Mouse (Mus musculus): ENCODE results near the gene Trhde. TPM values are rescaled to one million over a fixed set of nuclear protein-coding genes. Genes with fewer than 3 reads are reported as not detected.

Trhde gene
- polyA plus RNA-seq, 1 experiment from 2014 or later, result 0.11 TPM

DNA sequence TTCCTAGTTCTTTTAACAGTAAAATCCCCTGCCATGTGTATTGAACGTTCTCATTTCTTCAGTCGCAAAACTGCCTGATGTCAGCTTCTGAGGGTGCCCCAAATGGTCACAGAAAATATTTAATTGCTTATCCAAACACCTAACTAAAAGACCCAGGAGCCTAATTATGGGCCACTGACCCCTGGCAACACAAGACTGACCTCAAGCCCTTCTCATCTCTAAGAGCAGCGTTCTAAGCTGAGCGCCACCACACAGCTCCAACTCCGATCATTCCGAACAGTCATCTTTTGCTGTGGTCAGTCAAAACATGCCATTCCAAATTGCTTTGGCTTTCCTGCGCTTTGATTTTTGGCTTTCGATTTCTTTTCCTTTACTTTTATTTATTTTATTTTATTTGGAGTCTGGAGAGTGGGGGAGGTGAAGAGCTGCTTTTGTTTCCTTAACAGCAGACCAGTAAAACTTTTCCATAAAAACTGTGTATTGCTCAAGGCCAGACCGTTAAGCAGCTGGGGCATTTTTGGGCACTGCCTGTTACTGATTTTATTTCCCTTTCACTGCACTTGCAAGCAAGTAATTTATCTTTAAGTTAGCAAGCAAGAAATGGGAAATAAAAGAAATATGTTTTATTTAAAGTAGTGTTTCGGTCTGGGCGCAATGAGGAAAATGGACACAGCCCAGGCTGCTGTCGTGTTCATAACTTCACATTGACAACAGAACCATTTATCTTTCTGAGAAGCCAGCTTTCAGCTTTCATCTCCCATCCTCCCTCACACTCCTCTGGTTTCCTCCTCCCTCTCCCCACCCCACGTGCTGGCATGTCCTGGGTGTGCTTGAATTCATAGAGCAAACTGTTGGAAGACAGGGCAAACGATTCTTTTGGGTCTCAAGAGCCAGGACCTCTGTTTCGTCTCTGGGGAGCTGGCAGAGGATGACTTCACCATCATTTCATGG lies 59.1 kb downstream of the Trhde start:
- Histone ChIP-seq H3K36me3 (ENCODE audit: control insufficient read depth, insufficient read depth, low read length) (no peaks in the 10 kb centered on the region), H3K9me3 (ENCODE audit: control insufficient read depth, low read length) (no peaks in the 10 kb centered on the region), H3K4me2 (ENCODE audit: low read depth, low read length) (peak overlapping the region; percentile 4; the same call in 1 of the 2 replicates), H3K9ac (ENCODE audit: low read length) (no peak overlapping the region), H3K4me1 (replicated peaks; ENCODE audit: control insufficient read depth, insufficient read depth, low read length) (0 out of 2 replicates have a peak, but pooled peaks cover 5% of the 10 kb centered on the region), H3K4me3 (ENCODE audit: low read length) (no peak overlapping the region), H3K27me3 (ENCODE audit: control insufficient read depth, insufficient read depth, low read depth, low read length) (no peaks in the 10 kb centered on the region), H3K27ac (ENCODE audit: low read length) (no peak overlapping the region)
- 41% methylated on average over 15 of the region's 15 CpGs for WGBS
- peak; percentile 26; the same call in 1 of the 2 replicates for ATAC-seq (ENCODE audit: low read depth)

DNA sequence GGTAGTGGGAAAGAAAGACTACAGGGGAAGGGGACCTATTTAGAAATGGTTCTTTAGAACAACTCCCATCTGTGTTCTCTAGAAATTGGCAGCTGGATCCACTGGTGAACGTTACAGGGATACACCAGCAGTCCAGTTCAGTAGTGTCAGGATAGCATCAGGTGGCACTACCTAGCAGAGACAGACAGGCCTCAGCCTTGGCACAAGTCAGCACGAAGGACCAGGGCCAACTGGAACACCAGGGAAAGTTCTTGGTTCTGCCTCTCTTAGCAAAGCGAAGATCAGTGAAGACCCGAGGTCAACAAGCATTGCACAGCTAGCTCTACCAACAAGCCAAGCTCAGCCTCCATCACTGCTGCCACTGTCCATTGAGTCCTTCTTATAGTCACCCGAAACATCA lies 62.2 kb downstream of the Trhde start:
- Histone ChIP-seq H3K36me3 (ENCODE audit: control insufficient read depth, insufficient read depth, low read length) (no peaks in the 10 kb centered on the region), H3K4me3 (ENCODE audit: low read length) (no peak overlapping the region), H3K9me3 (ENCODE audit: control insufficient read depth, low read length) (no peaks in the 10 kb centered on the region), H3K27ac (ENCODE audit: low read length) (no peak overlapping the region), H3K27me3 (ENCODE audit: control insufficient read depth, insufficient read depth, low read depth, low read length) (no peaks in the 10 kb centered on the region), H3K4me1 (replicated peaks; ENCODE audit: control insufficient read depth, insufficient read depth, low read length) (0 out of 2 replicates have a peak, but pooled peaks cover 5% of the 10 kb centered on the region), H3K9ac (ENCODE audit: low read length) (no peak overlapping the region), H3K4me2 (ENCODE audit: low read depth, low read length) (no peak overlapping the region)
- ATAC-seq (ENCODE audit: low read depth), result no peak
- 86% methylated on average over 5 of the region's 5 CpGs for WGBS

DNA sequence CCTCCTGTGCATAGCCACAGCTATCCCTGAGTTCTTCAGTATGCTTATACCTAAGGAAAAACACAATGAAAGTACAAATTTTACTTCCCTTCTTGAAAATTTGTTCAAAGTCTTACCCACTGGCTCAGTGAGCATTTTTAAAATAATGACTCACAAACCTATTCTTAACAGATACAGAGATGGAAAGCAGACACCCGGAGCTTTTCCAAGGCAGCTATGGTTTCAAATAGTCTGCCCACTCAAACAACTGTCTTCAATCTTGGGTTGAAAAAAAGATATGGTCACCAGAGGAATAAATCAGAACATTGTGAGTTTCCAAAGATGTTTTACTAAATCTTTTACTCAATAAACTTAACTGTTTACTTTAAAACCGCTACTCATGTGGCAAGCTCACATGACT lies 64.5 kb downstream of the Trhde start:
- Histone ChIP-seq H3K36me3 (ENCODE audit: control insufficient read depth, insufficient read depth, low read length) (no peaks in the 10 kb centered on the region), H3K4me1 (replicated peaks; ENCODE audit: control insufficient read depth, insufficient read depth, low read length) (no peaks in the 10 kb centered on the region), H3K9ac (ENCODE audit: low read length) (no peak overlapping the region), H3K27me3 (ENCODE audit: control insufficient read depth, insufficient read depth, low read depth, low read length) (no peaks in the 10 kb centered on the region), H3K4me2 (ENCODE audit: low read depth, low read length) (no peak overlapping the region), H3K4me3 (ENCODE audit: low read length) (no peak overlapping the region), H3K9me3 (ENCODE audit: control insufficient read depth, low read length) (no peaks in the 10 kb centered on the region), H3K27ac (ENCODE audit: low read length) (no peak overlapping the region)
- 79% methylated on average over 2 of the region's 2 CpGs for WGBS
- no peak for ATAC-seq (ENCODE audit: low read depth)

DNA sequence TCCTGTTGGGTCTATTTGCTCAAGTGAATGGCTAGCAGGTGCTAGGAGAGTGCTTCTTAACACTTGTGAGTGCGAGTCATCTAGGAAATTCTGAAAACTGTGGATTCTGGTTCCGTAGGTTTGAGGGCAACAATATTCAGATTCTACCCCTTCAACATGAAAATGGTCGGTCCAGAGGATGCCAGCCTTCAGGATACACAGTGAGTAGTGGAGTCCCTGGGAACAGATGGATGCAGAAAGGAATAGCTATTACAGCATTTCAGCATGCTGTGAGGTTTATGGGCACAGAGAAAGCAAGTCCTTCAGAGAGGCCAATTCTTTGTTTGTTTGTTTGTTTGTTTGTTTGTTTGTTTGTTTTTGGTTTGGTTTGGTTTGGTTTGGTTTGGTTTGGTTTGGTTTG lies 65.7 kb downstream of the Trhde start:
- no peaks in the 10 kb centered on the region for H3K27me3 ChIP-seq (ENCODE audit: control insufficient read depth, insufficient read depth, low read depth, low read length)
- H3K4me3 ChIP-seq (ENCODE audit: low read length), result no peak overlapping the region
- no peak overlapping the region for H3K9ac ChIP-seq (ENCODE audit: low read length)
- WGBS, result 62% methylated on average over 3 of the region's 3 CpGs
- no peak overlapping the region for H3K27ac ChIP-seq (ENCODE audit: low read length)
- no peaks in the 10 kb centered on the region for H3K4me1 ChIP-seq (replicated peaks; ENCODE audit: control insufficient read depth, insufficient read depth, low read length)
- no peaks in the 10 kb centered on the region for H3K36me3 ChIP-seq (ENCODE audit: control insufficient read depth, insufficient read depth, low read length)
- H3K4me2 ChIP-seq (ENCODE audit: low read depth, low read length), result no peak overlapping the region
- no peaks in the 10 kb centered on the region for H3K9me3 ChIP-seq (ENCODE audit: control insufficient read depth, low read length)
- ATAC-seq (ENCODE audit: low read depth), result no peak

DNA sequence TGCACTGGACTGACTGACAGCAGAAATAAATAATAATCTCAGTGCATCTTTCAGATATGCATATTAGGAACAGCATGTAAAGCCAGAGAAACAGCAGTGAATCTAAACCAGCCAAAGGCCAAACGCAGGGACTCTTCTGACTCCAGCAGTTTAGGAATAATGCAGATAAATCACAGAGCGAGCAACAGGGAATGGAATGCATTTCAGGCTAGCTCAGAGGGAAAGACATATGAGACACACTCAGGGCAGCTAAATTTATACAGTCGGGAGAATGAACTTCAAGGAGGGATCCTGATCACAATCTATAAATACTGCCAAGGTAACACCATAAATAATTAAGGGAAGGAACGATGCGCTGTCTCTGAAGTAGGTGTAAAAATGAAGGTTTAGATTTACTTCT lies 66.4 kb downstream of the Trhde start:
- Histone ChIP-seq H3K4me2 (ENCODE audit: low read depth, low read length) (no peak overlapping the region), H3K4me3 (ENCODE audit: low read length) (no peak overlapping the region), H3K36me3 (ENCODE audit: control insufficient read depth, insufficient read depth, low read length) (no peaks in the 10 kb centered on the region), H3K9me3 (ENCODE audit: control insufficient read depth, low read length) (no peaks in the 10 kb centered on the region), H3K27ac (ENCODE audit: low read length) (no peak overlapping the region), H3K9ac (ENCODE audit: low read length) (no peak overlapping the region), H3K27me3 (ENCODE audit: control insufficient read depth, insufficient read depth, low read depth, low read length) (no peaks in the 10 kb centered on the region), H3K4me1 (replicated peaks; ENCODE audit: control insufficient read depth, insufficient read depth, low read length) (no peaks in the 10 kb centered on the region)
- no peak for ATAC-seq (ENCODE audit: low read depth)
- 30% methylated on average over 5 of the region's 5 CpGs for WGBS

DNA sequence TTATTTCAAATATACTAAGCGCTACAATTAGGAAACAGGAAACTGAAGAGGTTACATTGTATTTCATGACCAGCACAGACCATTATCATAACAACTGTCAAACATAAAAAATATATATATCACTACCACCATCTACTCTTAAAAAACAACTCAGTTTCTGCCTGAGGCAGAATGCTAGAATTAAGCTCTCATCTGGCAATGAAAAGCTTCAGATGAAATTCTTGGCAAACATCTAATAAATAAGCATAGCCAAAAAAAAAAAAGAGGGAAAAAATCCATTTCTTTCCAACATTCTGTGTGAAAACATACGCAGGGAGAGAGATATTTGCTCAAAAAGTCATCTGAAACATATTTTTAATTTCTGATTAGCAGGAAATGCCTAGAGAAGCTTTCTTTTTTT lies 67.0 kb downstream of the Trhde start:
- no peaks in the 10 kb centered on the region for H3K27me3 ChIP-seq (ENCODE audit: control insufficient read depth, insufficient read depth, low read depth, low read length)
- H3K4me3 ChIP-seq (ENCODE audit: low read length), result no peak overlapping the region
- no peaks in the 10 kb centered on the region for H3K36me3 ChIP-seq (ENCODE audit: control insufficient read depth, insufficient read depth, low read length)
- H3K9ac ChIP-seq (ENCODE audit: low read length), result no peak overlapping the region
- H3K9me3 ChIP-seq (ENCODE audit: control insufficient read depth, low read length), result no peaks in the 10 kb centered on the region
- WGBS, result 55% methylated on average over 2 of the region's 2 CpGs
- no peaks in the 10 kb centered on the region for H3K4me1 ChIP-seq (replicated peaks; ENCODE audit: control insufficient read depth, insufficient read depth, low read length)
- no peak for ATAC-seq (ENCODE audit: low read depth)
- H3K4me2 ChIP-seq (ENCODE audit: low read depth, low read length), result no peak overlapping the region
- H3K27ac ChIP-seq (ENCODE audit: low read length), result no peak overlapping the region

DNA sequence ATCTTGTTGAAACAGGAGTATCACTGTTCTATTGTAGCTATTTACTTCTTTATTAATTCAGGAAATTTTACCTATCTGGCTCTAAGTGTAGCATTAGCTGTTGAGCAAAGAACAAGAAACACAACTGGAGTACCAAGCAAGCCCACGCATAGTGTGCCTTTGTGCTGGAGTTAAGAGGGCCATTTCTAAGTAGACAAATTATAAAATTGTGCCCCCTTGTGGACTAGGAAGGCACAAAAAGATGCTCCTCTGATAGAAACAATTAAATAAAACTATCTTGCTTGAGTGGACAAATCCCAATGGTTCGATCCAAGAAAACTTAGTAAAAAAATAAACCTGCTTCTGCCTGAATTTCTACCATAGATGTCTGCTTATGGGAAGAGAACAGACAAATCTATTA lies 76.5 kb downstream of the Trhde start:
- WGBS, result 72% methylated on average over 2 of the region's 2 CpGs
- Histone ChIP-seq H3K9me3 (ENCODE audit: control insufficient read depth, low read length) (no peaks in the 10 kb centered on the region), H3K36me3 (ENCODE audit: control insufficient read depth, insufficient read depth, low read length) (no peaks in the 10 kb centered on the region), H3K4me3 (ENCODE audit: low read length) (no peak overlapping the region), H3K4me1 (replicated peaks; ENCODE audit: control insufficient read depth, insufficient read depth, low read length) (no peaks in the 10 kb centered on the region), H3K9ac (ENCODE audit: low read length) (no peak overlapping the region), H3K27ac (ENCODE audit: low read length) (no peak overlapping the region), H3K4me2 (ENCODE audit: low read depth, low read length) (no peak overlapping the region), H3K27me3 (ENCODE audit: control insufficient read depth, insufficient read depth, low read depth, low read length) (no peaks in the 10 kb centered on the region)
- no peak for ATAC-seq (ENCODE audit: low read depth)

DNA sequence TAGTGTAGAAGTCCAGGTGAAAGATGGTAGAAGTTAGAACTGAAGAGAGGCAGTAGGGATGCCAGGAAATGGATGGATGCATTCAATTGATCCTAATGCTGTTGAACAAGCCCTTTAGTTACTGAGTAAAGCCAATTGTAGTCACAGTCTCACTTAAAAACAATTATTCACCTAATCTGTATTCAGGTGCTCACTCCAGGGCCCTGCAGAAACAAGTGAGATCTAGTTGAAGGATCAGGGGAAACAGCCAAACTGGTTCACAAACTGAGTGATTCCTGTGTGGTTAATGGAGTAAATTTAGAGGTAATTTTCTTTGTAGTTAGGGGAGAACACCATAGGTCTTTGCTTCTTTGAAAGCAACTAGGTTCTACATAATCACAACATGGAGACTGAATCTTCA lies 100.3 kb downstream of the Trhde start:
- Histone ChIP-seq H3K36me3 (ENCODE audit: control insufficient read depth, insufficient read depth, low read length) (no peaks in the 10 kb centered on the region), H3K4me3 (ENCODE audit: low read length) (no peak overlapping the region), H3K27me3 (ENCODE audit: control insufficient read depth, insufficient read depth, low read depth, low read length) (no peaks in the 10 kb centered on the region), H3K27ac (ENCODE audit: low read length) (no peak overlapping the region), H3K4me1 (replicated peaks; ENCODE audit: control insufficient read depth, insufficient read depth, low read length) (no peaks in the 10 kb centered on the region), H3K4me2 (ENCODE audit: low read depth, low read length) (no peak overlapping the region), H3K9me3 (ENCODE audit: control insufficient read depth, low read length) (no peaks in the 10 kb centered on the region), H3K9ac (ENCODE audit: low read length) (no peak overlapping the region)
- no peak for ATAC-seq (ENCODE audit: low read depth)

DNA sequence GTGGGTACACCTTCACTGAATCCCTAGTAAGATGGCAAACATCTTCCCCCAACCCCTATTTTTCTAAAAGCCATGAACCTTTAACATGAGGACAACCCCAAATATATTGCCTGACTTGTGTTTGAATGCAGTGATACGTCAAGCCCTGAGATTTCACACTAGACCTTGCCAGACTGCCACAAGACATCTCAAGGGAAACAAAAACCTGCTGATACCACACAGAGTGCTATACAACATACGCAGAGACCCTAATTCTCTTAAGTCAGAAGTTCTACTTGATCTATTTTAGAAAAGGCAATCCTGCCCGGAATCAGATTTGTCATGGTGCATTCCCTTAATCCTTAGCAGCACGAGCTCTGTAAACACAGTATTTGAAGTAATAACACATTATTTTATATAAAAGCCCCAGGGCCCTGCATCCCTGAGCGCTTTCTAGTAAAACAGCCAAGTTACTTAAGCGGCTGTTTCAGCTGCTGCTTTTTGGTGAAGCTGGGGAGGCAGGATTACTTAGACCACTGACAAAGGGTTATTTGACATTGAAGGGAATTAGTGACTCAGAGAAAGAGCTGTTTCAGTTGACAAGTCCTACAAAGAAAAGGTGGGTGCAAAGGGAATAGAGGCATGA lies 130.2 kb downstream of the Trhde start:
- Histone ChIP-seq H3K4me2 (ENCODE audit: low read depth, low read length) (no peak overlapping the region), H3K9ac (ENCODE audit: low read length) (no peak overlapping the region), H3K27ac (ENCODE audit: low read length) (no peak overlapping the region), H3K4me3 (ENCODE audit: low read length) (no peak overlapping the region), H3K9me3 (ENCODE audit: control insufficient read depth, low read length) (no peaks in the 10 kb centered on the region), H3K4me1 (replicated peaks; ENCODE audit: control insufficient read depth, insufficient read depth, low read length) (no peaks in the 10 kb centered on the region), H3K36me3 (ENCODE audit: control insufficient read depth, insufficient read depth, low read length) (no peaks in the 10 kb centered on the region), H3K27me3 (ENCODE audit: control insufficient read depth, insufficient read depth, low read depth, low read length) (no peaks in the 10 kb centered on the region)
- ATAC-seq (ENCODE audit: low read depth), result no peak
- WGBS, result 75% methylated on average over 6 of the region's 6 CpGs
